Mouse (Mus musculus): Measurements from ENCODE around the gene Nprl3.

Gene Nprl3

GRCm38 (mm10) chr11:32243205-32243955 lies 24.1 kb downstream of the Nprl3 start:
- DNase-seq = no peak

- DNase-seq = no peak
These were observed 25.3 kb downstream of the Nprl3 start for GRCm38 (mm10) chr11:32242209-32242608.

- DNase-seq = no peak
These were observed 26.1 kb downstream of the Nprl3 start for GRCm38 (mm10) chr11:32241391-32241790.

- peak; percentile 70 to 77 for DNase-seq
These were observed 29.2 kb downstream of the Nprl3 start for GRCm38 (mm10) chr11:32238093-32238860.

GRCm38 (mm10) chr11:32237411-32237795 lies 30.1 kb downstream of the Nprl3 start:
- no peak for DNase-seq

GRCm38 (mm10) chr11:32236712-32237410 lies 30.6 kb downstream of the Nprl3 start:
- peak in 1 of 2 experiments; percentile 41 for DNase-seq

- no peak for DNase-seq
These were observed 31.4 kb downstream of the Nprl3 start for GRCm38 (mm10) chr11:32236132-32236531.

- DNase-seq = peak; percentile 47 to 53
These were observed 31.9 kb downstream of the Nprl3 start for GRCm38 (mm10) chr11:32235646-32236045.

- DNase-seq = no peak
These were observed 32.6 kb downstream of the Nprl3 start for GRCm38 (mm10) chr11:32234816-32235485.

GRCm38 (mm10) chr11:32233895-32234294 lies 33.6 kb downstream of the Nprl3 start:
- no peak for DNase-seq

- DNase-seq = no peak
These were observed 34.7 kb downstream of the Nprl3 start for GRCm38 (mm10) chr11:32232848-32233247.

GRCm38 (mm10) chr11:32231125-32231524 lies 36.4 kb downstream of the Nprl3 start:
- DNase-seq = no peak

- peak in 1 of 2 experiments; percentile 24 for DNase-seq
These were observed 37.3 kb downstream of the Nprl3 start for GRCm38 (mm10) chr11:32230220-32230619.

- no peak for DNase-seq
These were observed 39.1 kb downstream of the Nprl3 start for GRCm38 (mm10) chr11:32228292-32228845.

GRCm38 (mm10) chr11:32227555-32227954 lies 40.0 kb downstream of the Nprl3 start:
- DNase-seq = no peak

GRCm38 (mm10) chr11:32227041-32227440 lies 40.5 kb downstream of the Nprl3 start:
- DNase-seq = no peak

- DNase-seq = peak; percentile 88 to 92
These were observed 41.2 kb downstream of the Nprl3 start, which contains the start of gene Mpg for GRCm38 (mm10) chr11:32226124-32226871. TSS of gene Mpg (plus strand) at chr11:32226505.

GRCm38 (mm10) chr11:32225222-32226104 lies 42.0 kb downstream of the Nprl3 start:
- peak; percentile 44 to 49 for DNase-seq

GRCm38 (mm10) chr11:32224468-32225139 lies 42.9 kb downstream of the Nprl3 start:
- peak; percentile 93 to 95 for DNase-seq

Data from lung, adult 18-20 months (tissue).